Mouse (Mus musculus) regulatory T cell (primary cell): ENCODE results near the gene Myo9b.

Source experiments
- in situ Hi-C: fragments of 300-600 bp; cut with MboI, MseI; formaldehyde crosslinking; loops from one replicate; pipeline ENCODE4 v1.15.1; 2025; ENCODE audit warnings: high pct_unique_total_duplicates

The Myo9b gene

GRCm38 (mm10) chr8:71383396-71383795 is 110.9 kb downstream of the Myo9b start:
- in situ Hi-C loops: no loop called here

- in situ Hi-C loops: no loop called here
These were observed 111.3 kb downstream of the Myo9b start for GRCm38 (mm10) chr8:71383860-71384259.

- in situ Hi-C loops: no loop called here
These were observed 112.8 kb downstream of the Myo9b start for GRCm38 (mm10) chr8:71385212-71385835.

GRCm38 (mm10) chr8:71388267-71388666 is 115.8 kb downstream of the Myo9b start:
- in situ Hi-C loops: no loop called here

- in situ Hi-C loops: no loop called here
These were observed 119.2 kb downstream of the Myo9b start for GRCm38 (mm10) chr8:71391696-71392095.

GRCm38 (mm10) chr8:71392391-71392790 is 119.9 kb downstream of the Myo9b start:
- in situ Hi-C loops: no loop called here

- in situ Hi-C loops: no loop called here
These were observed 120.4 kb downstream of the Myo9b start for GRCm38 (mm10) chr8:71392871-71393270.

- in situ Hi-C loops: no loop called here
These were observed 122.0 kb downstream of the Myo9b start for GRCm38 (mm10) chr8:71394481-71394880.

GRCm38 (mm10) chr8:71395071-71395470 is 122.6 kb downstream of the Myo9b start:
- in situ Hi-C loops: no loop called here

GRCm38 (mm10) chr8:71395629-71396028 is 123.1 kb downstream of the Myo9b start, which contains the start of gene Ushbp1:
Gene Ushbp1 (minus strand): TSS chr8:71395802.
- in situ Hi-C loops: no loop called here

- in situ Hi-C loops: no loop called here
These were observed 124.3 kb downstream of the Myo9b start, which contains the start of gene Babam1 for GRCm38 (mm10) chr8:71396639-71397305. Gene Babam1 (plus strand): TSS chr8:71396861.

GRCm38 (mm10) chr8:71397701-71398100 is 125.2 kb downstream of the Myo9b start:
- in situ Hi-C loops: no loop called here

GRCm38 (mm10) chr8:71400826-71401225 is 128.3 kb downstream of the Myo9b start:
- in situ Hi-C loops: no loop called here

GRCm38 (mm10) chr8:71401454-71401853 is 128.9 kb downstream of the Myo9b start:
- in situ Hi-C loops: no loop called here

GRCm38 (mm10) chr8:71402446-71402964 is 130.0 kb downstream of the Myo9b start:
- in situ Hi-C loops: no loop called here

- in situ Hi-C loops: no loop called here
These were observed 130.8 kb downstream of the Myo9b start for GRCm38 (mm10) chr8:71403107-71403885.

- in situ Hi-C loops: no loop called here
These were observed 131.5 kb downstream of the Myo9b start for GRCm38 (mm10) chr8:71404011-71404410.

GRCm38 (mm10) chr8:71404951-71405351 is 132.4 kb downstream of the Myo9b start:
- in situ Hi-C loops: loop anchor here (5.0 kb wide), 2 partner anchors 33 to 62 kb away; partner anchors contain the start of genes Dda1 and Ocel1

GRCm38 (mm10) chr8:71405401-71406098 is 133.0 kb downstream of the Myo9b start, which contains the start of gene Ankle1:
Gene Ankle1 (plus strand): TSS chr8:71406010.
- in situ Hi-C loops: loop anchor here (5.0 kb wide), 2 partner anchors 33 to 62 kb away; partner anchors contain the start of genes Dda1 and Ocel1

GRCm38 (mm10) chr8:71406099-71407015 is 133.8 kb downstream of the Myo9b start:
- in situ Hi-C loops: loop anchor here (5.0 kb wide), 2 partner anchors 34 to 61 kb away; partner anchors contain the start of genes Dda1 and Ocel1
